Mouse (Mus musculus) layer of hippocampus, postnatal 10 days (tissue): Measurements from ENCODE around the gene Qpct. TPM values are rescaled to one million over a fixed set of nuclear protein-coding genes. Genes with fewer than 3 reads are reported as not detected.

Experiments
- DNase-seq, 2 experiments: peaks; one replicate each; pipeline ENCODE4 v3.0.0; 2021; ENCODE audit warnings: low spot score in 2 of 2
- long read RNA-seq: library from polyadenylated mRNA; stranded (forward); transcript quantifications from one replicate; pipeline ENCODE4 v2.0.0, GENCODE M21; 2023
- total RNA-seq, 2 experiments: library from RNA; stranded (reverse); gene quantifications; 2 replicates each; pipeline ENCODE4 v1.2.3; 2021

Gene Qpct
- 10 to 100 TPM; 18.6 to 20.5 TPM for total RNA-seq
- long read RNA-seq, transcript Qpct-201 (7 exons, 2,059 nt) = major isoform, 26 of 26 reads
- long read RNA-seq, partial matches to known transcripts = 0 of 26 reads
- long read RNA-seq, other reads (novel, unspliced or antisense) = 0 of 26 reads

DNA sequence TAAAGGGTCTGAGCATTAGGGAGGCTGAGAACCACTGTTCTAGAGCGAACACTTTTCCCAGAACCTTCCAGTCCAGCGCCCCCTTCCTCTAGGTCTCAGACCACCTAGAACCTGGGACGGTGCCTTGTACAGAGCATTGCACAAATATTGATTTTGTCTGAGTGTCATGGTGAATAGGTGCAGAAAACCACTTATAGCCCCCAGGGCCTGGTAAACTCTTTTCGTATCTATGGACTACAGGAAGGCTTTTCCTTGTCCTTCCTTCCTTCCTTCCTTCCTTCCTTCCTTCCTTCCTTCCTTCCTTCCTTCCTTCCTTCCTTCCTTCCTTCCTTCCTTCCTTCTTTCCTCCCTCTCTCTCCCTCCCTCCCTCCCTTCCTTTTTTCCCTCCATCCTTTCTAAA lies at the start of gene Qpct:
TSS of gene Qpct (plus strand) at position 301 of the 400 bp plus-strand sequence.
- DNase-seq = no peak

DNA sequence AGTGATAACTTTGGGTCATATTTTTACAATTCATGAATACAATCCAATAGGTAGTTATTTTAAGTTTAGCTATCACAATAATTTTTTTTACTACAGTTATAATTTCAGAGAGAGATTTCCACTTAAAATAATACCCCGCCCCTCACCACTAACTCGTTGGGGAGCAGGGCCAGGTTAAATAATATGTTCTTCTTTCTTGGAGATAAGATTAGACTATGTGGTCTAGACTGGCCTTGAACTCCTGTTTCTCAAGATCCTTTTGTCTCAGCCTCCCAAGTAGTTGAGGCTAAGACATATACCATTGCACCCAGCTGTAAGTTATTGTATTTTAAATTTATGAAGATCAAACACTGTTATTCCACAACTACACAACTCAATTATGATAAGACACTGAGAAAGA lies 38.1 kb upstream of the Qpct start:
- no peak for DNase-seq

DNA sequence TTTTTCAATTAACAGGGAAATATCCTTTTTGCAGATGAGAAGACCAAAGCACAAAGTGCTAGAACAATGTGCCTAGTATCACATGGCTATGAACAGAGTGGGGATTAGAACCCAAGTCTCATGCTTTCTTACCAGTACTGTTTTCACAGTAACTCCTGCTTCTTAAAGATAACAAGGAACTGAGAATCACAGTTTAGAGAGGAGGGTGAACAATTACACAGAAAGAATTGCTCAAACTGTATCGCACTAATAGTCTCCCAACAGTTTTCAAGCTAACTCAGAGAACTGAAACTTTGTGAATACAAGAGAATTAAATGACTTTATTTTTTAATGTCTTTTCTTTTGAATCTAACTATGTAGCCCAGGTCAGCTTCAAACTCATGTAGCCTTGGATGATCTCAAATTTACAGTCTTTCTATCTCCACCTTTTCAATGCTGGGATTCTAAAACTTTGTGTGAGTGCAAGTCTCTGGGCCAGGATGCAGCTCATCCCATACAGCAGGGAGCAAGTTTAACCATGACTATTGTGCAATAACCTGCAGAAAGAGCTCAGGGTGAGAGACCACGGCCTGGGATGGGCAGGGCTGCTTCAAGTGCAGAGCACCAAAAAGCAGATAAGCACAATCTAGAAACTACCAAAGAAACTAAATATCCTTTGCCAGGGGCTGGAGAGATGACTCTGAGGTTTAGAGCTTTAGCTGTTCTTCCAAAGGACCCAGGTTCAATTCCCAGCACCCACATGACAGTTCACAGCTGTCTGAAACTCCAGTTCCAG lies 36.6 kb upstream of the Qpct start:
- DNase-seq = no peak

DNA sequence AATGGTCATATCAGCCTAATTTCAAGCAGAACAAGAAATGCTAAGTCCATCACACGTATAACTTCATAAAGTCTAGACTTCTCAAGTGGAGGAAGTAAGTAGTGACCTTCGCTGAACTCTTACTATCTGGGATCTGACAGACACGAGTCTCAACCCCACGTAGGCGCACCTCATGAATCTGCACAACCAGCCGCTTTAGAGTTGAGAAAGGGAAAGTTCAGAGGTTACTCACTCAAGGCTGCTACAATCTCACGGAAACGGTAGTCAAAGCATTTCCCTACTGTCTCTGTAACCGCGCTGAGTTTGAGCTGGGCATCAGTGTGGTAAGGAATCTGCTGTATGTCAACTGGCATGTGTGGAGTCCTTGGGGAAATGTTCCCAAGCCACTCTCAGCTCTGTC lies 35.9 kb upstream of the Qpct start:
- no peak for DNase-seq

DNA sequence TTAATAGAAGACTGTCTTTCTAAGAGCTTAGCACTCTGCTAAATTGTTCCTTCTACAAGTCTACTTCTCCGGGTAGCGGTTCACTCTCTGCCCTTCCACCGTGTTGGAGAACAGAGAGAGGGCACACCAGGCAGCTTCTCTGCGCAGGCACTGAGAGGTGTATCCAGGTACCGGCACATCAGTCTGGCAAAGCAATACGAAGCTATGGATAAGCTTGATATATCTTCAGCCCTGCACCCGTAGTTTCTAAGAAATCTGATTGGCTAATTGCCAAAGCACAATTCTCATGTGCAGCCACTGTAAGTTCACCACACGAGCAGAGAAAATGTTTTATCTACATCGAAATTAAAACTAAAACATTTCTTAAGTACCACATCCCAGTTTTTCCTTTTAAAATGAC lies 33.3 kb upstream of the Qpct start:
- DNase-seq = no peak

DNA sequence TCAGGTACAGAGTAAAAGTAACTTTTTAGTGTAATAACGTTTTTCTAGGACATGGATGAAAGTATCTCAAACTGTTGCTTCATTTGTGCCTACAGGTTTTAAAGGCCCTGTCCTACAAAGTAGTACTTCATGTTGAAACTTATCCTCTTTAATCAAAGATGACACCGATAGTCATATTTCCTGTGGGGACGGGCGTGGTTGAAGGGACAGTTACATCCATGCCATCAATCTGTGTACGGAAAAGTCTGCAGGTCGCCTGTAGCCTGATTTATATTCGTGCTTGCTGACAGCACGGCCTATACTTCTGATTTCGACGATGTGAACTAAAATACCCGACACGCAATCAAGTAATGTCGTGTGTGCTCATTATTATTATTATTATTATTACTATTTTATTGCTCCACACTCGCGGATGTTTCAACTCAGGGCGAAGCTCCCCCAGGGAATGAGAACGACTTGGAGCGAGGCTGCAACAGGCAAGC lies 31.9 kb upstream of the Qpct start:
- no peak for DNase-seq

DNA sequence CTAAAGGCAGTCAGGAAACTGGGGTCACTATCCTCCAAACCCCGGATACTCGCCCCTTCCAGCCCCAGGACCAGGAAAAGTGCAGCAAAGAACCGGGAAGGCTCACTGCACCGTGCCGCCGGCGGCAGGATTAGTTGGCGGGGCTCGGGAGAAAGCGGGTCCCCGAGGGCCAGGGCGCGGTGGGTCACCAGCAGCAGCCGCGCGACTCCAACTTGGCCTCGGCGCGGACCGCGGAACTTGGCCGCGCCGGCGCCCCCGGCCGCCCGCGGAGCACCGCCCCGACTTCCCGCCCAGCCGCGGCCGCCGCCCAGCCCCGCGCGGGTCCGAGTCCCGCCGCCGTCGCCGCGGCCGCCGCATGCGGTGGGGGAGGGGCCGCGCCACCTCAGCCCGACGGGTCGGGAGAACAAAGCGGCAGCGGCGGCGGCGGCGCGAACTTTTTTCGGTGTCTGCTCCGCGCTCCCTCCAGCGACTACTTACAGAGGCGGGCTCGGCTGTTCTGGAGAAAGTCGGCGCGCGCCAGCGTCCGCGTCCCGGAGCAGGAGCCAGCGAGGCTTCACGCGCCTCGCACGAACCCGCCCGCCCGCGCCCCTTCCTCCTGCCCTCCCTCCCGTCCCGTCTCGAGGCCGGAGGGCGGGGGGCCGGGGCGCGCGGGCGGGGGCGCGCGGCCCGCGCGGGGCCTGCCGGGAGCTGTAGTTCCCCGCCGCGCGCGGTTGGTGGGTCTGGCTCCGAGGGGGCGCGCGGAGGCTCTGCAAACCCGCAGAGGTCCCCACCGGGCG lies 31.3 kb upstream of the Qpct start, which contains the start of gene Prkd3:
TSS of gene Prkd3 (minus strand) at position 609 of the 776 bp plus-strand sequence.
- peak; percentile 66 to 69 for DNase-seq

DNA sequence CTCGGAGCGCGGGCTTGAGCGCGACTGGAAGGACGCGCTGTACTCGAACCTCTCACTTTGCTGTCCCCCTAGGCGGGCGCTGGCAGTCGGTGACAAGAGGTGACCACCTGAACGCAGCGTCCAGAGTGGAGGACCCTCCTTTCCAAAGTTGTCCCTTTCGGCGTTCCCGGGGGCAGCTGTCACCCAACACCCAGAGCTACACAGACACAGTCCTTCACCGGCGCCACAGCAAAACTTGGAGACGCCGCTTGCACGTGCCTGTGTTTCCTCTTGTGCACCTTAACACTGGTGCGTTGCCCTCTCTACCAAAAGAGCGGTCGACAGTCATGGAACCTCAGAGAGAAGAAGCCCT lies 30.7 kb upstream of the Qpct start:
- no peak for DNase-seq

DNA sequence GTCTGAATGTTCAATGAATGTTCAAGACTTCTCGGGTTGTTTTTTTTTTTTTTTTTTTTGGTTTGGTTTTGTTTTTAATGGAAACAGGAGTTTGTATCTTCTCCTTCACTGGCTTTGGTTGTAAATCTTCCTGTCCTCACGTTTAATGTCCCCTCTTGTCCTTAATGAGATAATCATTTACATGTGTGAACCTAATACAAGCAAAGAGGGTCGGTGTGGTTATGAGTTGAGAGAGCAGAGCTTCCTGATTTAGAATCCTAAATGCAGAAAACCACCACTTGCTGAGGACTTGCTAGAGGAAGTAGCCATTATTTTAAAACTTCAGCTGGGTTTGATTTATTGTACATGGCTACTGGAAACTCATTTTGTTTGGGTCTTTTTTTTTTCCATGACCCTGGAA lies 29.0 kb upstream of the Qpct start:
- no peak for DNase-seq

DNA sequence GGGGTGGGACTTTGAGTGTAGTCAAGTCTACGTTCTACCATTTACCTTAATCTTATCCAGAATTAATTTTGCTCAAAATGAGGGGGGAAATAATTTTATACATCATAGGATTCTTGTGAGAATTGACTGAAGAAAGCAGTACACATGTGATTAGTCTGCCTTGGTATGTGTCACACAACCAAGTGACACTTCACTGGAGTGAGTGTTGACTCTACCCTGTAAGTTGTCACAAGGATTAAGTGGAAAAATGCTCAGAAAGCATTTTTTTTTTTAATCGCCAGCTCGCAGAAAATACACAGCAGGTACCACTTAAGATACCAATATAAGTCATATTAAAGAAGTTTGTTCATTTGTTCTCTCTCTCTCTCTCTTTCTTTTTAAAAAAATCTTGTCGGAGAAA lies 27.2 kb upstream of the Qpct start:
- DNase-seq = no peak

DNA sequence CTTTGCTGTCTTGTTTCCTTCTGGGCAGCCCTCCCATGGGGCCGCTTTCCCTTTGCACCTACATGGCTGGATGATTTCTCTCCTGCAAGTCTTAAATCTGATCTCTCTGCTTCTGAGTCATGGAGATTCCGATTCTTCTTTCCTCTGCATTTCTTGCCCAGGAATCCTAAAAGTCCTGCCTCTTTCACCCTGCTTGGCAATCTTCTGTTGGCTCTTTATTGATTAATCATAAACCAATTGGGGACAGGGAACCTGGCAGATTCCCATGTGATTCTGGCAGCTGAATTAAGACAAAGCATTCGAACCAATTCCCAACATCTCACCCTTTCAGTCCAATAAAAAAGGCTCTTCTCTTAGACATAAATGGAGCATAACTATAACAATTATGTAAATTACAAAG lies 22.5 kb upstream of the Qpct start:
- DNase-seq = no peak

DNA sequence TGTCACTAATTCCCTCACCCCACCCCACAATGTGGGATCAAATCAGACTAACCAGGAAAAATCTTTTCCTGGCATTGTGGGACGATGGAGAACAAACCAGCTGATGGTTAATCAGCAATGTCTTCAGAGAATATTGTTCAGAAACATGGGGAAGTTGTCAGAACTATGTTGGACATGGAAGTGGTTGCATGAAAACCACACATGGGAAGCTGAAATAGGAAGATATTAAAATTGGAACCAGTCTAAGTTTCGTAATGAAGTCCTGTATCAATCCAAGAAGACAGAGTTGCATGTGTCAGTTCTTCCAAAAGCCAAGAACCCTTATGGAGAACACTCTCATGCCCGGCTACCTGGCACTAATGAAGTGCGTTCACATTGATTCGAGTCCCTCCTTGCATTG lies 20.1 kb upstream of the Qpct start:
- DNase-seq = no peak

DNA sequence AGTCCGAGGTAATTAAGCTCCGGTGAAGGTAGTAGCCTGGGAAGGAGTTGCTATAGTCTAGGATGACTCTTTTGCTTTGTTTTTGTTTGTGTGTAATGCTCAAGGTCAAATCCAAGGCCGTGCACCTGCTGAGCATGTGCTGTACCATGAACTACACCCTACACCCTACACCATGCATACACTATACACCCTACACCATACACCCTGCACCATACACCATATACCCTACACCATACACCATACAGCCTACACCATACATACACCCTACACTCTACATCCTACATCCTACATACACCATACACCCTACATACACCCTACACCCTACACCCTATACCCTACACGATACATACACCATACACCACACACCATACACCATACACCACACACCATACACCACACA lies 18.9 kb upstream of the Qpct start:
- no peak for DNase-seq

DNA sequence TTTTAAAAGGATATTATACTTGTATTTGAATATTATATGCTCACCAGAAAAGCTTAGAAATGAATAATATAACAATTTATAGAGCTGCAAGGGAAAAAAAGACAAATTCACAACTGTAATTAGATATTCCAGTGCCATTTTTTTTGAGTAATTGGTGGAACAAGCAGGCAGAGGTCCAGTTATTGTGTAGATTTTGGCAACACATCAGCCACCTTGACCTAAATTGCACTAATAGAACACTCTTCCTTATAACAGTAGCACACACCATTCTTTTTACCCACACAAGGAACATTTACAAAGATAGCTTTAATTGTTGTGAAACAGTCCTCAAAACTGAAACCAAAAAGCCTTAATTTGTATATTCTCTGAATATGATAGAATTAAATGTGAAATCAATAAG lies 12.0 kb upstream of the Qpct start:
- no peak for DNase-seq

DNA sequence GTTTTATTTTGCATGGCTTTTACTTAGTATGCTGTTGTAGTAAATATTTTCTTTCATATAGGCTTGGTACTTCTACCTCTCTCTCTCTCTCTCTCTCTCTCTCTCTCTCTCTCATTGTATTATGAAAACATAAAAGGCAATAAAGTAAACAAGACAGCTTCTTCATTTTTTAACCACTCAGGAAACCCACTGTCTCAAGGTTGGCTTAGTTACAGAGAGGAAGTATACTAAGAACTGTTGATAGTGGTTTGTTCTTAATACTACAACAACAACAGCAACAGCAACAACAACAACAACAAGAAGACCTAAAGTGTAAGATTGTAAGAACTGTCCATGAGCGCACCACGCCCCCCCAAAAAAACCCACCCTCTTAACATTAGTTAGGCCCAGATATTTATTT lies 8.0 kb upstream of the Qpct start:
- DNase-seq = no peak

DNA sequence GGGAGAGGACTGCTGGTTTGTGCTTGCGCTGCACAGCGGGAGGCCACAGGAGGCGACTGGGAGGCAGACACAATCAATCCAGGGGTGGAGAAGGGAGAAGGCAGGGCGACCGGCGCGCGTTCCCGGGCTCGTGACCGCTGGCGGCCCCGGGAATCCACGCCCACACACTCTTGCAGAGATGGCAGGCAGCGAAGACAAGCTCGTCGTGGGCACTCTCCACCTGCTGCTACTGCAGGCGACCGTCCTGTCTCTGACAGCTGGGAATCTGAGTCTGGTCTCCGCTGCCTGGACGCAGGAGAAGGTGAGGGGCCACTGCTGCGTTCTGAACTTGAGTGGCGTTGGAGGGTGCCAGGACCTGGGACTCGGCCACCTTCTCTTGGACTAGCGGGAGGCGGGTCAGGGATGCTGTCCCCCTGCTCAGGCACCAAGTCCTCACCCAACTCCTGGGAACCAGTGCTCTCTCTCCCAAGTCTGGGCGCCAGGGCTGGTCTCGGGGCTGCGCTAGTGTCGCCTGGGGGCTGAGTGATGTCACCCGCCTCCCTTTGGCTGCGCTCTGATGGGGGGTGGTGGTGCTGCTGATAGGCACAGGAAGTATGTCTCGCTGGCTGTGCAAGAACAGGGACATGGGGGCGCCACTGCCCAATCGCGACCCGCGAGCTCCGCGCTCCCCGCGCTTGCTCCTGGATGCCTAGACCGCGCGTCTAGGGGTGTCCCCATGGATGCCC lies 544 bp downstream of the Qpct start:
- DNase-seq = peak; percentile 67 to 77

DNA sequence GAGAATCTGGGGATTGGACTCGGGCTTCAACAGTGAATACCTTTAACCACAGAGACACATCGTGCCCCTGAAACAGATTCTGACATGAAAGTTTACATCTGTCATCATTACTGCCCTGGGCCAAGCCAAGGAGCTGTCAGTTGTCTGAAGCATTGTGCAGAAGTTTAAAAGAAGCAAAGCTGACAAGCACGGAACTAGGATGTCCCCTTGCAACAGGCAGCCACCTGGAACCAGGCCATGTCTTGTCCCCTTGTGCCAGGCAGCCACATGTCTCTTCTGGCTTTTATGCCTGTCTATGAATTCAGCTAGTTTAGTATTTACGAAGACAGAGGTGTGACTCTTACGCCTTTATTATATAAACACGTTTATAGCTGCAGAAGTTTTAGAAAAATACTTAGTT lies 6.6 kb downstream of the Qpct start:
- DNase-seq = no peak

DNA sequence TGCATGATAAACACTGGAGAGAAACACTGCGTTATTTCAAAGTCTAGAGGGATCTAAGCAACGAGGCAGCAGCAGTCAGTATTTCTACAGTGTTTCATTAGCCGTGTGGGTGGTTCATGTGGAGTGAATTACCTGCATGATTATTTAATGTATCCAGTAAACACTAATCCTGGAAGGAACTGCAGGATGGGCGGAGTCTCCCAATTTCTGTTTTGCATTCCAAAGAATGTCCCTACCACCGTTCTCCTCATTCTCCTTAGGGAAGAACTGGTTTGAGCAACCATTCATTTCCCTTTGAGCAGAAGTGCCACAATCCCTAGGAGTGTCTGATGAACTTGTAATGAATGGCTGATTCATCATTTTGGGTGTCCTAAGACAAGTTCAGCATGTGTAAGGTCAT lies 8.5 kb downstream of the Qpct start:
- no peak for DNase-seq

DNA sequence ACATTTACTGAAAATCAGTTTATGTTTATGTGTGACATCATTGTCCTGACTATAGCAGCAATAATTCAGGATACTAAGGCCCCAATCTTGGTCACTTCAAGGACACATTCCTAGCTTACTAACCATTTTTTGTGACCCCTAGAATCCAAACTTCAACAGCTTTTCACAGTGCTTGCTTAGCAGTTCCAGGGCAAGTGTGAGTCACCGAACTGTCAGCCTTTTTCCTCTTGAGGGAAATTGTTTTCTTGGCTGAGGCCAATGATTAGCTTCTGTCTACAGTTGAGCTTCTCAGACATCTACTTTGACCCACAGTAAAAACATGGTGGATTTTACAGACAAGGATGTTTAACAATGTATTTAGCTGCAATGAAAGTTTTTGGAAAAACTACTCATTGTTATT lies 12.5 kb downstream of the Qpct start:
- DNase-seq = no peak

DNA sequence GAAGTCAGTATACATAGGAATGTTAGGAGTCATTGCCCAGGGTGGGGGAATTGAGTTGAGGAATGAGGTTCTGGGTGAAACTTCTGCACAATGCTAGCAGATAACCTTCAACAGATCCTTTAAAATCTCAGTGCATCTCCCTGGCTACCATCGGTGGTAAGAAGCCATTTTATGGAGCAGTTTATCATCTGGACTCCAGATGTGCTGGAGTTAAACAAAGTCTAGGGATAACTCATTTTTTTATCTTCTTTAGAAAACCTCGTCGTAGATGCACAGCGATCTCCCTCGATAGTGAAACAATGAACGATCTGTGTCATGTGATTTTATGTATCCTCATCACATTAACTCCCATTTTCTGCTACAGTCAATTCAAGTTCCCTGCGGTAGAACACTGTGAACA lies 16.9 kb downstream of the Qpct start:
- DNase-seq = no peak

DNA sequence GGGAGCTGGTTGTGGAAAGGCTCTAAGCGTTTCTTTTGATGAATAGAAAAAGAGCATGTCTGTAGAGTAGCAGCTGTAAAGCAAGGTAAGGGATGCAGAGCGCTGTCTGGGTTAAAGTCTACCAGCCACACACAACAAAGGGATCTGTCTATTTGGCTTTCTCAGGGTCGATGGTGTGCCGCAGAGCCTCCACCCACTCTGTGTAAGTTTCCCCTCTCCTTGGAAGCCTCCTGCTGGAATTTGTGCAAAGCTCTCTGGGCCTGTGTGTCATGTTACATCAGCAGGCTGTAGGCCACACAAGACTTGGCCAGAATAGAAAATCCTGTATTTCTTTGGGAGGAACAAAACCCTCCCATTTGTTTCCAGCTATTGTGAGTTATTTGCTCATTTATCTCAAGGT lies 17.3 kb downstream of the Qpct start:
- no peak for DNase-seq
